Mouse (Mus musculus): Measurements from ENCODE around the gene Trim44. TPM values are rescaled to one million over a fixed set of nuclear protein-coding genes. Genes with fewer than 3 reads are reported as not detected.

The Trim44 gene
- polyA plus RNA-seq, 1 experiment from 2014 or later, result 16.1 TPM

DNA sequence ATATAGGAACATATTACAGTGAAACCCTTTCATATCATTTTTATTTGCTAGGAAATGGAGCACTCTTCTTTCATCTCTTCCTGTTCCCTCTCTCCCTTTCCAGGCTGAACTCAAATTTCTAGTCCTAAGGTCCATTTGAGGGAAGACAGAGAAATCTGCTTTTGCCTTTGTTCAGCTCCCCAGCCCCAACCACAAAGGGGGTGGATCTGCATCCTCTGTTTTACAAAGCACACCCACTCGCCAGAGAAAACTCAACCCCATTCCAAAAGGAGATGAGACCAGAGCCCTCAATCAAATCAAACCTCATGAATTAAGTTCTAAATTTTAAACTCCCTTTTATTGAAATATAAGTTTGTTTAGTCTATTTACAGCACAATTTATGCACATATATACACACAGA, 41.4 kb upstream of the Trim44 start:
- H3K9ac ChIP-seq (ENCODE audit: low read length), result no peak overlapping the region
- no peak overlapping the region for H3K4me2 ChIP-seq (ENCODE audit: low read depth, low read length)
- WGBS, result 62% methylated on average over 1 of the region's 1 CpGs
- no peaks in the 10 kb centered on the region for H3K36me3 ChIP-seq (ENCODE audit: control insufficient read depth, insufficient read depth)
- no peak for ATAC-seq (replicated peaks; ENCODE audit: extremely low read depth, insufficient read depth, low FRiP score)
- peaks cover 2% of the 10 kb centered on the region; the same call in 1 of the 2 replicates for H3K27me3 ChIP-seq (ENCODE audit: control insufficient read depth, insufficient read depth, low read length)
- H3K9me3 ChIP-seq (replicated peaks; ENCODE audit: control insufficient read depth, low read length), result no peaks in the 10 kb centered on the region; the same call in 1 of the 2 replicates
- peaks cover 15% of the 10 kb centered on the region; the same call in 1 of the 2 replicates for H3K4me1 ChIP-seq (ENCODE audit: control insufficient read depth, insufficient read depth, low read length)
- H3K4me3 ChIP-seq (ENCODE audit: low read length), result no peak overlapping the region
- H3K27ac ChIP-seq (ENCODE audit: low read length), result no peak overlapping the region

DNA sequence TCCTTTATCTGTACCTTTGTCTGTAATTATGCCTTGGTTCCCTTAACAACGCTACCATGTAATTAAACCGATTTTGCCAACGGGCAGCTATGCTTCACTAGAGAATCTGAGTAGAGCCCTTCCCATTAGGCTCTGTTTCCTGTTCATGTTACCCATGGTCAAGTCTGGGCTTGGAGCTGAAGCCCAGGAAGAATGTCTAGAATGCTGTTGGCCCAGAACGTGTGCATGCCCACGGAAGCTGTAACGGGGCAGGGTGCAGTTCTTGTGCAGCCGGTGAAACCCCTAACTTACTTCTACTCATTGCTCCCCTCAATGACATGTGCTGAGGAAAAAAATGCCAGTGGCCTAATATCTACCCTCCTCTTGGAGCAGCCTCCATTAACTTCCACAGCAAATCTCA, 40.2 kb upstream of the Trim44 start:
- no peak overlapping the region for H3K9ac ChIP-seq (ENCODE audit: low read length)
- WGBS, result 79% methylated on average over 7 of the region's 7 CpGs
- no peak overlapping the region for H3K4me3 ChIP-seq (ENCODE audit: low read length)
- peaks cover 2% of the 10 kb centered on the region; the same call in 1 of the 2 replicates for H3K27me3 ChIP-seq (ENCODE audit: control insufficient read depth, insufficient read depth, low read length)
- no peak for ATAC-seq (replicated peaks; ENCODE audit: extremely low read depth, insufficient read depth, low FRiP score)
- no peak overlapping the region for H3K27ac ChIP-seq (ENCODE audit: low read length)
- H3K4me2 ChIP-seq (ENCODE audit: low read depth, low read length), result no peak overlapping the region
- peaks cover 15% of the 10 kb centered on the region; the same call in 1 of the 2 replicates for H3K4me1 ChIP-seq (ENCODE audit: control insufficient read depth, insufficient read depth, low read length)
- H3K9me3 ChIP-seq (replicated peaks; ENCODE audit: control insufficient read depth, low read length), result no peaks in the 10 kb centered on the region; the same call in 1 of the 2 replicates
- H3K36me3 ChIP-seq (ENCODE audit: control insufficient read depth, insufficient read depth), result no peaks in the 10 kb centered on the region

- H3K27ac ChIP-seq (ENCODE audit: low read length), result no peak overlapping the region
- H3K9me3 ChIP-seq (replicated peaks; ENCODE audit: control insufficient read depth, low read length), result no peaks in the 10 kb centered on the region; the same call in 1 of the 2 replicates
- no peak overlapping the region for H3K4me3 ChIP-seq (ENCODE audit: low read length)
- peaks cover 2% of the 10 kb centered on the region; the same call in 1 of the 2 replicates for H3K27me3 ChIP-seq (ENCODE audit: control insufficient read depth, insufficient read depth, low read length)
- H3K36me3 ChIP-seq (ENCODE audit: control insufficient read depth, insufficient read depth), result no peaks in the 10 kb centered on the region
- no peak overlapping the region for H3K4me2 ChIP-seq (ENCODE audit: low read depth, low read length)
- 68% methylated on average over 4 of the region's 4 CpGs for WGBS
- peaks cover 13% of the 10 kb centered on the region; the same call in 1 of the 2 replicates for H3K4me1 ChIP-seq (ENCODE audit: control insufficient read depth, insufficient read depth, low read length)
- H3K9ac ChIP-seq (ENCODE audit: low read length), result no peak overlapping the region
- no peak for ATAC-seq (replicated peaks; ENCODE audit: extremely low read depth, insufficient read depth, low FRiP score)
Observed at GRCm38 (mm10) chr2:102446851-102447250, 39.2 kb upstream of the Trim44 start.

GRCm38 (mm10) chr2:102437357-102438030, 29.9 kb upstream of the Trim44 start:
- 58% methylated on average over 8 of the region's 8 CpGs for WGBS
- H3K27ac ChIP-seq (ENCODE audit: low read length), result no peak overlapping the region
- H3K36me3 ChIP-seq (ENCODE audit: control insufficient read depth, insufficient read depth), result no peaks in the 10 kb centered on the region
- 0 out of 2 replicates have a peak, but pooled peaks cover 2% of the 10 kb centered on the region for H3K27me3 ChIP-seq (ENCODE audit: control insufficient read depth, insufficient read depth, low read length)
- no peak overlapping the region for H3K4me3 ChIP-seq (ENCODE audit: low read length)
- no peak overlapping the region for H3K9ac ChIP-seq (ENCODE audit: low read length)
- H3K4me2 ChIP-seq (ENCODE audit: low read depth, low read length), result no peak overlapping the region
- no peaks in the 10 kb centered on the region for H3K4me1 ChIP-seq (ENCODE audit: control insufficient read depth, insufficient read depth, low read length)
- no peak for ATAC-seq (replicated peaks; ENCODE audit: extremely low read depth, insufficient read depth, low FRiP score)
- no peaks in the 10 kb centered on the region for H3K9me3 ChIP-seq (replicated peaks; ENCODE audit: control insufficient read depth, low read length)

GRCm38 (mm10) chr2:102433879-102434278, 26.3 kb upstream of the Trim44 start:
- Histone ChIP-seq H3K27ac (ENCODE audit: low read length) (no peak overlapping the region), H3K4me2 (ENCODE audit: low read depth, low read length) (no peak overlapping the region), H3K9me3 (replicated peaks; ENCODE audit: control insufficient read depth, low read length) (no peaks in the 10 kb centered on the region), H3K27me3 (ENCODE audit: control insufficient read depth, insufficient read depth, low read length) (0 out of 2 replicates have a peak, but pooled peaks cover 2% of the 10 kb centered on the region), H3K4me3 (ENCODE audit: low read length) (no peak overlapping the region), H3K36me3 (ENCODE audit: control insufficient read depth, insufficient read depth) (no peaks in the 10 kb centered on the region), H3K4me1 (ENCODE audit: control insufficient read depth, insufficient read depth, low read length) (no peaks in the 10 kb centered on the region), H3K9ac (ENCODE audit: low read length) (no peak overlapping the region)
- 88% methylated on average over 1 of the region's 1 CpGs for WGBS
- ATAC-seq (replicated peaks; ENCODE audit: extremely low read depth, insufficient read depth, low FRiP score), result no peak

DNA sequence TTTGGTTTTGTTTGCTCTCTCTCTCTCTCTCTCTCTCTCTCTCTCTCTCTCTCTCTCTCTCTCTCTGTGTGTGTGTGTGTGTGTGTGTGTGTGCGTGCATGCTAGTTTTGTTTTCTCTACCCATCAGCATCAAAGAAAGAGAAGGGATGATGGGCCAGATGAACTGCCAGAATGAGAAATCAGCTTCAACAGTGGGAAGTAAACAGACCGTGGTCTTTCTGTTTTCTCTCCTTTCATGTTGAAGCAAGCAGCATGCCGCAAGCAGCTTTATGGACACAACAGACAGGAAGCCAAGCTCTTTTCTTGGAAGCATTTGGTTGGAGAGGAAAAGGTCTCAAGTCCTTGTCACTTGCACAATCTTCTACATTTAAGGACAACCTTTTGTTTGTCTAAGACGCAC, 23.5 kb upstream of the Trim44 start:
- no peak overlapping the region for H3K27ac ChIP-seq (ENCODE audit: low read length)
- H3K4me3 ChIP-seq (ENCODE audit: low read length), result no peak overlapping the region
- H3K36me3 ChIP-seq (ENCODE audit: control insufficient read depth, insufficient read depth), result no peaks in the 10 kb centered on the region
- no peak overlapping the region for H3K4me2 ChIP-seq (ENCODE audit: low read depth, low read length)
- 58% methylated on average over 4 of the region's 4 CpGs for WGBS
- no peak for ATAC-seq (replicated peaks; ENCODE audit: extremely low read depth, insufficient read depth, low FRiP score)
- no peak overlapping the region for H3K9ac ChIP-seq (ENCODE audit: low read length)
- H3K27me3 ChIP-seq (ENCODE audit: control insufficient read depth, insufficient read depth, low read length), result no peaks in the 10 kb centered on the region
- H3K9me3 ChIP-seq (replicated peaks; ENCODE audit: control insufficient read depth, low read length), result no peaks in the 10 kb centered on the region
- H3K4me1 ChIP-seq (ENCODE audit: control insufficient read depth, insufficient read depth, low read length), result no peaks in the 10 kb centered on the region

DNA sequence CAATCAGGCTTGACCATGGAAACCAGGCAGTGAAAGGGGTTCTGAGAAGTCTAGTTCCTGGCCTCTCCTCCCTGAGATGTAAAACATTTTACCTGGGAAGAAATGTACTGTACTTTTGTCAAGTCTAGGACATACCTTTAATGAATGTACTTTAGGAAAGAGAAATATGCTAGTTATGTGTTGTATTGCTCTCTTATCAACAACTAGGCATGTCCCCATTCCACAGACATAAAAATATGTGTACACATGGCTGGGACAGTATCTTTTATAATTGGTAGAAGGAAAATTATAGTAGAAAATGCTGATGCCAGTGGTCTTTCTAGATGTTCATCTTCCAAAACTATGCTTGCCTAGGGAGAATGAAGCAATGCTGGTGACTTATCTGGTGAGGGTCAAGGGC, 20.3 kb upstream of the Trim44 start:
- Histone ChIP-seq H3K36me3 (ENCODE audit: control insufficient read depth, insufficient read depth) (no peaks in the 10 kb centered on the region), H3K4me2 (ENCODE audit: low read depth, low read length) (no peak overlapping the region), H3K4me1 (ENCODE audit: control insufficient read depth, insufficient read depth, low read length) (no peaks in the 10 kb centered on the region), H3K27me3 (ENCODE audit: control insufficient read depth, insufficient read depth, low read length) (no peaks in the 10 kb centered on the region), H3K4me3 (ENCODE audit: low read length) (no peak overlapping the region), H3K9ac (ENCODE audit: low read length) (no peak overlapping the region), H3K27ac (ENCODE audit: low read length) (no peak overlapping the region), H3K9me3 (replicated peaks; ENCODE audit: control insufficient read depth, low read length) (no peaks in the 10 kb centered on the region)
- ATAC-seq (replicated peaks; ENCODE audit: extremely low read depth, insufficient read depth, low FRiP score), result no peak

DNA sequence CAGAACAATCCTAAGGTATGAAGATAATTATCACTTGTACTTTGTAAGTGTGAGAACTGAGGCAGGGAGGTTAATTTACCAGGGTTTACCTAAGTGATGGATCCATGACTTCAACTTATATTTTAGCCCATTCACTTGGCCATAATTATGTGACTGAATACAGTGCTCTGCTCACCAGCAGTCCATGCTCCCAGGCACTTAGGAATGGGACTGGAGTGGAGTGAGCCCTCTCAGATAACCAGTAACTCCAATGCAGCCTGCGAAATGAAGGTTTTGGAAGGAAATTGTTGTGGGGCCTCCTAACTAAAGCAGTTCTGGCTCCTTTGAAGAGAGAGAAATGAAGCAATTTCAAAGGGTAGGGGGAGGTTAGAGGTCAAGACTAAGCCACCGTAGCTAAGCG, 18.8 kb upstream of the Trim44 start:
- Histone ChIP-seq H3K4me1 (ENCODE audit: control insufficient read depth, insufficient read depth, low read length) (no peaks in the 10 kb centered on the region), H3K36me3 (ENCODE audit: control insufficient read depth, insufficient read depth) (no peaks in the 10 kb centered on the region), H3K4me3 (ENCODE audit: low read length) (no peak overlapping the region), H3K27ac (ENCODE audit: low read length) (no peak overlapping the region), H3K9me3 (replicated peaks; ENCODE audit: control insufficient read depth, low read length) (no peaks in the 10 kb centered on the region), H3K27me3 (ENCODE audit: control insufficient read depth, insufficient read depth, low read length) (no peaks in the 10 kb centered on the region), H3K4me2 (ENCODE audit: low read depth, low read length) (no peak overlapping the region), H3K9ac (ENCODE audit: low read length) (no peak overlapping the region)
- ATAC-seq (replicated peaks; ENCODE audit: extremely low read depth, insufficient read depth, low FRiP score), result no peak
- WGBS, result 80% methylated on average over 3 of the region's 3 CpGs

DNA sequence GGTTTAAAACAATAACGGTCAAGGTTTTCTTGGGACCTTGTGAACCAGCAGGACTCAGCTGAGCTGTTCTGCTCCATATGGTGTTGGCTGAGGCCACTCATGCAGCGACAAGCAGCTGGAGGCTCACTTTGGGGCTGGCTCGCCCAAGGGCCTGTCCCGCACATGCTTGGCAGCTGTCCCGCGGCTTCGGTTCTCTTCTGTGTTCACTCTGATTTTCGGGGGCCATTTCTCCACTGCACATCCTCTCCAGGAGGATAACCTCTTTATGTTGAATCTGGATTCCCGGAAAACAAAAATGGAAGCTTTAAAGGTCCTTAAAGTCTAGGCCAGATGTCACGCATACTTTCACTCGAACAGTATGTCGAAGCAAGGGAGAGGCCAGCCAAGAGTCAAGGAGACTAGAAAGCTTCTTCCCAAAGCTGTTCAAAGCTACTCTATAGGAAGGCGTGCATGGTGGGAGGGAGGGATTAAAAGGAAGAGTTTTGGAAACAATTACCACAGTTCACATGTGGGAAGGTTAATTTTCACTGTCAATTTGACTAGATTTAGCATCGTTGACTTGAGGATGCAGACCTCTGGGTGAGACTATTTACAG, 8.6 kb upstream of the Trim44 start:
- Histone ChIP-seq H3K36me3 (ENCODE audit: control insufficient read depth, insufficient read depth) (no peaks in the 10 kb centered on the region), H3K4me3 (ENCODE audit: low read length) (no peak overlapping the region), H3K27ac (ENCODE audit: low read length) (no peak overlapping the region), H3K9ac (ENCODE audit: low read length) (no peak overlapping the region), H3K4me1 (ENCODE audit: control insufficient read depth, insufficient read depth, low read length) (no peaks in the 10 kb centered on the region), H3K9me3 (replicated peaks; ENCODE audit: control insufficient read depth, low read length) (no peaks in the 10 kb centered on the region), H3K4me2 (ENCODE audit: low read depth, low read length) (no peak overlapping the region), H3K27me3 (ENCODE audit: control insufficient read depth, insufficient read depth, low read length) (no peaks in the 10 kb centered on the region)
- 74% methylated on average over 14 of the region's 14 CpGs for WGBS
- ATAC-seq (replicated peaks; ENCODE audit: extremely low read depth, insufficient read depth, low FRiP score), result no peak

All from heart, embryonic 16.5 days (tissue).